Mouse (Mus musculus) urinary bladder, postnatal 36 days (tissue): ENCODE results near the gene Fgfr2.
"Not testable (repeated sequence)": the region's sequence is repeated elsewhere in the genome, so short reads cannot be mapped to it uniquely, and the experiment has no call there.

ENCODE experiments used
- DNase-seq, 2 experiments: peaks; one replicate each; pipeline ENCODE4 v3.0.0; 2022; ENCODE audit warnings: low spot score in 2 of 2, mixed read lengths in 1 of 2

Gene Fgfr2

DNA sequence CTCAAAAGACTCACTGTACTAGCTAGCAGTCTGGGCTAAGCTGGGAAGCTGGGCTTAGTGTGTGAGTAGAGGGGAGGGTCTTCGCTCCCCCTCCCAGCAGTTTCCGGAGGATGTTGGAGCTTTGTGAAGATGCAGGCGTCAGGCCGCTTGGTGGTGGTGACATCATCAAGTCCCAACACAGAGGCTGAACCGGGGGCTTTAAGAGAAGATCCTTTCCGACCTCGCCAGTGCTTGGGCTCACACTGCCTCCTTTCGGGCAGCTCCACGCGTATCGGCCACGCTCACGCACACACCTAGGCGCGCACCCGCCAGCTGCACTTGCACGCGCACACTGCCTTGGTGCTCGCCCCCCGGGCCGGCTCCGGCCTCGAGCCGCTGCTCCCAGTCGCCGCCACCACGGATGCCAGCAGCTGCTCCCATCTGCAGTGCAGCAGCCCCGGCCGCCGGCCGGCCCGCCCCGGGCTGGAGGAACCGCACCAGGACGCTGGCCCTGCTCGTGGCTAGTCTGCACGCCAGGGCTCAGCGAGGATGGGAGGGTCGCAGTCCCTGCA, 2430.7 kb downstream of the Fgfr2 start:
- peak in 1 of 2 experiments; percentile 33 for DNase-seq

DNA sequence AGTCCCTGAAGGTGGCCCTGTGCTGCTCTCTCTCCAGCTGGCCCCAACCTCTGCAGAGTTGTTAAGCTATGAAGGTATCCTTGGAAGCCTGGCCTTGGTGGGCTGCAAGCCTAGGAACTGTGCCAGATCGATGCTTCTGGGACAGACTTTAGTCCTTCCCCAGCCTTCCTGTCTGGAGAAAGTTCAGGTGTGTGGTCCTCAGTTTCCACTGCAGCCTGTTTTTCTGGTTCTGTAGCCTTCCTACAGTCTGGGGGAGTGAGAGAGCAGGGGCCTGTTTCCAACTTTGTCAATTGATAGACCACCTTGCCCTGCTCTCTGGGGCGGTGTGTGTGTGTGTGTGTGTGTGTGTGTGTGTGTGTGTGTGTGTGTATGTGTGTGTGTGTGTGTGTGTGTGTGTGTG, 2431.2 kb downstream of the Fgfr2 start:
- no peak for DNase-seq

DNA sequence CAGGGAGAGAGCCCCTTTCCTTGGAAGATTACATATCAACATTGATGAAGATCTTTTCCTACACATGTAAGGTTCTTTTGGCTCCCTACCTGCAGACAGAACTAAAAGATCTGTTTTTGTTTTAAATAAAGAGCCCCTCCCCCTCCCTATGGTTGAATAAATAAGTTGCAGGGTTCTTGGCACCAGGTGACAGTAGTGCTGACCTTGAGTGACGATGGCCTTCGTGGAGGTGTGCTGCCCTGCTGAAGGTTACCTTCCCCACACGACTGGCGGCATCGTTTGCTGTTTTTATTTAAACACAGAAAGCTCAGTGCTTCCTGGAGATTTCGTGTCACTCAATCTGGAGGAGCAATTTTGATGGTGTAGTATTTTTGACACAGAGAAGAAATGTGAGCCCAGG, 2432.3 kb downstream of the Fgfr2 start:
- DNase-seq = no peak

DNA sequence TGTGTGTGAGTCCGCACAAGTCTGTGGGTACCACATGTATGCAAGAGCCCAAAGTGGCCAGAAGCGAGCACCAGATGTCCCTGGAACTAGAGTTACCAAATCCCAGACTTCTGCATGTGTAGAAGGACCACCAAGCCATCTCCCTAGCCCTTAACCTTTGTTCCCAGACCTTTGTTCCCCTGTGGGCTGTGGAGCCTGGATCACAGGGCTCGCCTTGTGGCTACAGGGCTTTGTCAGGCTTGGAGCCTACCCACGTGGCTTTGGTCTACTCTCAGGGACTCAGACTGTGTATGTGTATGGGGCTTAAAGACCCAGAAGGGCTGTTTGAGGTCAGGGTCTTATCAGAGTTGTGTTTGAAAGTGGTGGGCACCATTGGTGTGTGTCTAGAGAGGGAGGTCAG, 2434.5 kb downstream of the Fgfr2 start:
- DNase-seq = no peak

DNA sequence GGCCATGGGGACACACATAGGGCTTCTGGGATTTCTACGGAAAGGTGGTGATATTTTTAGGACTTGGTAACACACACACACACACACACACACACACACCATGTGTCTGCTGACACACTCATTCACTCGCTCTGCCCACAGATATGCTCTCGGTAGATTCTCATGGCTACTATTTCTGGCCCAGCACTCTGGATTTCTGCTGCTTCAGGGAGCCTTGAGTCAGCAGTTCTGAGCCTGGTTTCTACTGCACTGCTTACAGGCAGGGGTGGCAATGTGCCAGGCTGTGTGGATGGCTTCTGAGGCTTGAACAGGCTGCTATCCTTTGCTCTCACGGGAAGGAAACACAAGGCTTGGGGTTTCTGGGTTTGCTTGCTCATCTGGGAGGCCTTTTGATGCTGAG, 2441.4 kb downstream of the Fgfr2 start:
- no peak for DNase-seq

DNA sequence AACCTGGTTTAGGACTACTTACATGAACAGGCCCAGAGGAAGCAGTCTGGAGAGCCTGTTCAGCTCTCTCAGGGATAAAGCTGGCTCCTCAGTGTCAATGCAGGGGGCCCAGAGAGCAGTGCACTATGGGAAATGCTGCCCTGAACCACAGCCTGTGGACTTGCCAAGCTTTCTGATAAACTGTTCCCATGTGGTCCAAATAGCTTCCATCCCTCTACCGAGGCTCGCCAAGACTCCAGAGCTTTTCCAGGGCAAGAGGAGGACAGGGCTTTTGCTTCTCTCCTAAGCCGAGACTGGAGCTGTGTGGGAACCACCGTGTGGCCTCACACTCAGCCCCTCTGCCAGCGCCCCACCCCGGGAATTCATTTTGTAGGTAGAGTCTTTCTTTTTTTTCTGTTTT, 2444.7 kb downstream of the Fgfr2 start:
- DNase-seq = no peak

DNA sequence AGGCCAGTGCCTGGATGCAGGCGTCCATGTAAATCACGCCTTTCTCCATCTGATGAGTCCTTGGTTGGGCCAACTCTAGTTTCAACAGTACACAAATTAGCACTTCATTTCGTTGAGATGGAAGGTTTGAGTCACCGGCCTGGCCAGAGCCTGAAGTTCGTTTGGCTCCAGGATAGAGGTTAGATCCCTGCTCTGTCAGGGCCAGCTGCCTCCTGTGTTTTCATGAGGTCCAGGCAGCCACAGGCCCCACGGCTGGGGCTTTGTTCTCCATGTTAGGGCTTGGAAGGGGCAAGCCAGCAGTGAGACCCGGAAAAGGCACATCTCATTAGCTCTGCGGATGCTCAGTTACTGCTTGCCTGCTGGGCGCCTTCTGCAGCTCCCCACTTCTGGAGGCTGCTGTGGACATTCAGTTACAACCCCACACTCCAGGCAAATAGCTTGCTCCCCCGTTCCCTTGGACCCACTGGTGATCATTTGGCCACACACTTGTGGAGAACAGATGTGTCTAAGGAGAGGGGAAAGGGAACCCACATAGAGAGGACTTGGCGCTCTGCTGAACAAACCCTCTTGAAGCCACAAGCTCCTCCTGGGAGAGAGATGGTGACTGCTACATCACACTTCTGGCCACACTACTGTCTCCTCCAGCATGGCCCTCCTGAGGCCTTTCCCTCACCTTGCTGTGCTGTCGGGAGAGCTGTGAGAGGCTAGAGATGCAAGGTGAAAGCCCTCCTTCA, 2445.4 kb downstream of the Fgfr2 start:
- no peak for DNase-seq

DNA sequence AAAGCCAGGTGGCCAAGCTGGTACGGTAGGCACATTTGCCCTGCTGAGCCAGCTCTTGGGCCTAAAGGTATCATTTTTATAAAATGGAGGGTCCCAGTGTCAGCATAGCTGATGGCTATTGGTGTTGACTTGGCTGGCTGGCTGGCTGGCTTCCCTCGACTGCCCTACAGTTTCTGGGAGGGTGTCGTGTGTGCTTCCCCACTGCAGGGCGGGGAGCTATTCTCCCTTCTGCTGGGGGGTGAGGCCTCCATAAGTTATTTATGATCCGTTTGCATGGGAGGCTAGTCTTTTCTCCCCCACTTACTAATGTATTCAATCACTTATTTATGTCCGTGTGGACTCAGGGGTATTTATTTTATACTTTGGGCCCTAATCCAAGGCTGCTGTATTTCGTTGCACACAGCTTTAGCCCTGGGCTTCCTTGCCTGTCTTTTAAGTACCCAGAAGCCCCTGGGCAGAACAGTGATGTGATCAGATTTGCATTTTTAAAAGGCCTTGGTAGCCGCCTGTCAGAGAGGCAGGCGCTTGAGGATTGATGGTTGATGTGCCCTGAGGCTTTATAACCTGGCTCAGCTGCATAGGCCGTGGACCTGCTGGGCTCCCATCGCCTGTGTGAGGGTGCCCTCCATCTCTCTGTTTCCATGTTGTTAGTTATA, 2446.1 kb downstream of the Fgfr2 start:
- DNase-seq = no peak

DNA sequence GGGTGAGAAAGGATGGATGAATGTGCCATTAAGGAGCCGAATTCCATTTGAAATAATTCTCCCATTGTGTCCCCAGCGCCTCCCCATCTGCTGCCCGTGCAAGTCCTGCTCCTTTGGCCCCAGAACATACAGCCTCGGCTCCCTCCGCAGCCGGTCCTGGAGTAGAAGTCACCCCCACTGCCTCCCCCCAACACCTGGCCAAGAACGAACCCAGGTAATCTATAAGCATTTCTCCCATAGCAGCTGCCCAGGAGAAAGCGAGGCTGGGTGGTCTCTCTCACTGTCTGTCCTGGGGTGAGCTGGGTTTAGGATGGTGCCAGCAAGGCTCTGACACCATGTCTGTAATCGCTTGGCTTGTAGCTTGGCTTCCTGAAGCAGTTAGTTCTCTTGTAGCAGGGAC, 2448.6 kb downstream of the Fgfr2 start:
- no peak for DNase-seq

DNA sequence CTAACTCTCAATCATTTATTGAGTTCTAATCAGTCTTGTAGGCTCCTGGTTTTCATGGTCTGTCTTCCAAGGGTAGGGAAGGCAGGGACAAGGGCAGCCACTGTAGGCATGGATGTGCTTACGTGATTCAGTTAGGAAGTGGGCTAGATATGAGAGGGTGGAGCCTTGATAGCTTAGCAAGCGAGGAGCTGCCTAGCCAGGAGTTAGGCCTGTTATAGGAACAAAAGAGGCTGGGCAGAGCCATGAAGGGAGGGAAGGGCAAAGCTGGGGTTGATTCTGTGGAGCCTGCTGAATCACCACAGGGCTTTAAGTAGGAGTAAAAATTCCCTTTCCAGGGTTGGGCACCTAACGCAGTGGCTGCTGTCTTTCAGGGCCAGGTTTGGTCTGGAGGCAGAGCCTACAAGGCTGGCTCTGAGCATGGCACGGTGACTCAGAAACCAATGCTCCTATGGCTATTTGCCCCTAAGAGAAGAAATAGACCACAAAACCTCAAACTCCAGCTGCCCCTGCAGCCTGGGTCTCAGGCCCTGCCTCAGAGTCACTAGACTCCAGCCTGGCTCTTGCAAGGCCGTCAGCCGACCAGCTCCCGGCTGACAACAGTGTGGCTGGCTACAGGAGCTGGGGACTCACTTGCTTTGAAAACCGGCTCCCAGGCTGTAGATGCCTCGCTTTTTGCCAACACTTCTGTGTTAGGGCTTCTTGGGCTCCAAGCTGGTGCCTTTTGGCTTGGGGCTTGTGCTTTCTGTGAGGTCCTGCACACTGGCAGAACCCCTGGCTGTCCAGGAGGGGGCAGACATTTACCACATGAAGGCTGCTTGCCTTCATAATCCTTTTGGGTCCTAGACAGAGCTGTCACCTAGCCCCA, 2449.7 kb downstream of the Fgfr2 start:
- DNase-seq = no peak

DNA sequence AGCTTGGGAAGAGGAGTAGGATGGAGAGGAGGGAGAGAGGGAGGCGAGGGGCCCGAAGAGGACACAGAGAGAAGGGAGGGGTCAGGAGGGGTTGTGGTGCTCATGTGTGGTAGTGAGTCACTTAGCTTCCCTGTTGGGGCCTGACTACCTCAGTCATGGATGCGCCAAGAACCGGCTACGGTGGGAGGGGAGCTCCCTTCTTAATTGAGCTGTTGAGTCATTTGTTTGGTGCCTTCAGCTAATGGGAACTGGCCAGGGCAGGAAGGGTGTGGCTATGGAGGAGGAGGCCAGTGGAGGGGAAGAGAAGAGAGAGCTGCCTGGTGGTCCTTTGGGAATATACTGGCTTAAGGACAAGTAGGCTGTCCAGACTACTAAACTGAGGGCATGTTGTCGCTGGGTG, 2451.8 kb downstream of the Fgfr2 start:
- peak; percentile 53 to 81 for DNase-seq

DNA sequence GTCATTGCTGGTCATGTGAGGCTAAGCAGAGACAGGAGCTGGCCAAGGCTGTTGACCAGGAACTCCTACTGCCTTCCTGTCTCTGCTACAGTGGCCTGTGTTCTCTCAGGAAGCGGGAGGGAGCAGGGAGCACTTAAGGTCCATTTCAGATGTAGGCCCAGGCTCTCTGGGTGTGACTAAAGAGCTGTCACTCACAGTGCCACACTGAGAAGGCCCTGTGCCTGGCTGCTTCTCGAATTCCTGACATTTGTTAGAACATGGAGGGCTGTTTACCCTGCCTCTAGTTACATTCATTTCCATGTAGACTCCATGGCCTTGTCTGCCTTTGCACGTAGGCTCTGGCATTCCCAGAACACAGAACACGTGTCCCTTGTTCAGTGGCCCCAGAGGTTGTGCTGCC, 2452.8 kb downstream of the Fgfr2 start:
- DNase-seq = no peak

DNA sequence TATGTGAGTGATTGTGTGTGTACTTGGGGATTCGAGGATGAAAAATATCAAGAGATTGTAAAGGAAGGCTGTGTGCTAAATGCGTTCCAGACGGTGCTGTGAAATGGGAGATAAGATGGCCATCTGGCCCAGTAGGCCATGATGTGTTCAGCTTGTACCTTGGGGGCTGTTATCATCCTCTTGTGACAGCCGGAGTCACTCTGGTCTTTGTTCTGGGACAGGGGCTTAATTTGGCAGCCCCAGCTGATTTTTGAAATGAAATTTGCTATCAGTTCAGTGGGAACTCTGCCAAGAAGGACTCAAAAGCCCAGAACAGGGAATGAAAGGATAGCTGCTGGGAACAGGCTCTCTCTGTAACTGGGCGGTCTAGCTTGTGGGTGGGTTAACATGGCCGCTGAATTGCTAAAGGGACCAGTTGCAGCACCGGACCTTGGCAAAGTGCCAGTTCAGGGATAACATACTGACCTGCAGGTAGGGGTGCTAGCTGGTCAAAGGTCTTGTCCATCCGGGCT, 2453.7 kb downstream of the Fgfr2 start:
- no peak for DNase-seq

DNA sequence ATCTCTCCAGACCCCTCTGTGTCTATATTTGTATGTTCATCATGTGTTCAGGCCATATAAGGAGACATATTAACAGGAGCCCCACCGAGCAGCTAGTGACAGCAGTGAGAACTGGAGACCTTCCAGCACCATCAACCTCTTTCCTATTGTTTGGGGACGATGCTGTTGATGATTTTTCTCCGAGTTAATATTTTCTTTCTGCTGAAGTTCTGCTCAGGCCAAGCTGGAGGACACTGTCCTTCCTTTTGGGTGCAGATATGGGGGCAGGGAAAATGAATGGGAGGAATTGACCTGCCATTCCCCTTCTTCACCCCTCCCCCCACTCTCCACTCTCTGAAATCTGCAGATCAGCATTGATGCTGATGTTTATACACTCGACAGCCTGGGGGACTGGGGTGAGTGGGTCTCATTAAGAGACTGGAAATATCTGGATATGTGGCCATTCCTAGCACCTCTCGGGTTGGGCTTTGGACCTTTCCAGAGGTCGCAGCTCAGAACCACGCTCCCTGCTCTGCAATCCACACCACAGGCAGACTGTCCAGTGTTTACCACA, 2454.3 kb downstream of the Fgfr2 start:
- DNase-seq = no peak

DNA sequence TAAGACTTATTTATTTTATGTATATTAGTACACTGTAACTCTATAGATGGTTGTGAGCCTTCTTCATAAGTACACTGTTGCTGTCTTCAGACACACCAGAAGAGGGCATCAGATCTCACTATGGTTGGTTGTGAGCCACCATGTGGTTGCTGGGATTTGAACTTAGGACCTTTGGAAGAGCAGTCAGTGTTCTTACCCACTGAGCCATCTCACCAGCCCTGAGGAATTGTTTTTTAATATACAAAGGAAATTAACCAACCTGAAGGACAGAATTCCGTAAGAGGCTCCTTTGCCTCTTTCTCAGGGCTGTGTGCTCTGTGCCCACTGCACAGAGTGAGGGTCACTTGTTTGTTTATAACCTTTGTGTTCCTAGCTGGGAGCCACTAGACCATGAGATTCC, 2455.1 kb downstream of the Fgfr2 start:
- DNase-seq = not testable (repeated sequence)

DNA sequence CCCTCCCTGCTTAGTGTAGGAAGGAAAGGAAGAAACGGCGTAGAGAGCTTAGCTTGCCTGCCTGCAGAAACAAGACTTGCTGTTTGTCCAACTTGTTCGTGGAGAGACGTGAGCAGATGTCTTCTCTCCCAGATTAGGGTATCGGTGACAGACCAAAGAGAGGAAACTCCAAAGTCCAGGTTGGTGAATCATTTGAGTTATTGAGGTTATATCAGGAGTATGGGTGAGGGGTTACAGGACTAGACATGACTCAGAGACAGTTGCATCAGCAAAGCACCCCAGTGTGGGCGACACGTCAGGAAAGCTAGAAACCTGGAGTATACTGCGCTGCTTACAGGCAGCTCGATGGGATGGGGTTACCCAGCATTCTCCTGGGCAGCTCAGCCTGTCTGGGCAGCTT, 2457.8 kb downstream of the Fgfr2 start:
- DNase-seq = no peak

DNA sequence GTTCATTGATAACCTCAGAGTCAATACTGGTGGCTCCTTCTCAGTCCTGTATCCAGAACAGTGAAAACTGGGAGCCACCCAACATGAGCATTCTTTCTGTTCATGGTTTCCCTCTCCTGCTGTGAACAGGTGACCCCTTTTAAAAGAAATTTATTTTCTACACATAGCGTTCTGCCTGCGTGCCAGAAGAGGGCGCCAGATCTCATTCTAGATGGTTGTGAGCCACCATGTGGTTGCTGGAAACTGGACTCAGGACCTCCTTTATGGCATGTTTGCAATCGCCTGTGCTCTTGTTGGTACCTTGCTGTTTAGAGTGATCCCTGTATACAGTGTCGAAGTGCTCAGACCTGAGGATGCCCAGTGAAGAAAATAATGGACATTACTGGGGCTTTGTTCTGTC, 2458.5 kb downstream of the Fgfr2 start:
- DNase-seq = no peak

DNA sequence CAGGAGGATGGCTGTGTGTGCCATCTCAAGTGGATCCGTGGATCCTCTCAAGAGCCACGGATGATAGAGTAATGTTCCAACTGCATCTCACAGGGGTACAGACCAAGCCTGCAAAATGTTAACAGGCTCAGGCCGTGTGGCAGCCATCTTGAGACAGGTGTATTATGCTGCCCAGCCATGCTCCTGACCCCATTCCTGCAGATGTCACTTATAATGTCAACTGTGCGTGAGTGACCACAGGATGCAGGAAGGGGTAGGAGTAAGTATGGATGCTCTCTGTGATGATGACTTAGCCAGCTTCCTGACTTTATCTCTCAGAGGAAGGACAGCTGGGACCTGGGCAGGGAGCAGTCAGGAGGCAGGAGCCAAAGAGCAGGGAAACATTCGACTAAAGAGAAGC, 2459.1 kb downstream of the Fgfr2 start:
- no peak for DNase-seq

DNA sequence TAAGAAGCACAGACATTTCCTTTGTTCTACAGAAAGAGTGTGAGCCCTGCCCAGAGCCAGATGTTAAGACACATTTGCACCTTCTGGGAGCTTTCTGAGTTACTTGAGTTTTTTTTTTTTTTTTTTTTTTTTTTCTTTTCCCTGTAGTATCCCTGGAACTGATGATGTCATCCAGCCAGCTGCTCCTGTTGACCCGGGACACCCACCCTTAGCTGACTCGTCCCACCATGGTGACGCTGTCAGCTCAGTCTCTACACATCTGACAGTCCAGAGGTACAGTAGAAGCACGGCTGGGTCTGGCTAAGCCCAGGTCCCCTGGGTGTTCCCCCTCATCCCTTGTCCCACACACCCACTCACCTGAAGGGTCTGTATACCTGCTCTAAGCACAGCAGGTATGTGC, 2460.3 kb downstream of the Fgfr2 start:
- DNase-seq = no peak

DNA sequence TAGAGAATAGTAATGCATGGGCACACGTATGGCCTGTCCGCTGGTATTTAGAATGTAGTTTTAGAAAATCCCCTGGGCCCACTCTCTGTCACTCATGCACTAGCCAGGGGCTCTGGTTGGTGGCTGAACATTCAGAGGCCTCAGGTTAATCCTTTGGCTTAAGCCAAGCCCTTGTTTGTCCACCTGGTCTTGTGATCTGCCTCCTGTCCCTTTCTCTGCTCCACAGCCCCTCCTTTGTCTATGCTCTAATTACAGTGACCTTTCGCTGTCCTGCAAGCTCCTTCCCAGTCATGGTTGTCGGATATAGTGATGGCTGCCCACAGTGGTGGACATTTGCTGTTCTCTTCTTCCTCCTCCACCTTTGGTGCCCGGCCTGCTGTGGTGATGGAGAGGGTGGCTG, 2460.9 kb downstream of the Fgfr2 start:
- no peak for DNase-seq

DNA sequence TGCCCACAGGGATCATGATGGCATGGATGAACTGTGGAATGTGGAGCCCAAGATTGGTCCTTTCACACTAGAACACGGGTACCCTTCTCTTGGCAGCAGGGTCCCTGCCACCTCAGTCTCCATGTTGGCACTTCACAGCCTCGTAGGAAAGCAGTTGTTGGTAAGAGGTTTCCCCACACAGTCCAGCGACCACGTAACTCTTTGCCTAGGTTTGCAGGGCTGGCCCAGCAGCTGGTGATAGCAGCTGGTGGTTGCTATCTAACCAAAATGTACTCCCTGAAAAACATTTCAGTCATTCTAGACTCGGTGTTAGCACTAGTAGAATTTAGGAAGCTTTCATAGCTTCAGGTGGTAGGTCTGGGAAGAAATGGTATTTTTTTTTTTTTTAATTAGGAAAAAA, 2464.0 kb downstream of the Fgfr2 start:
- DNase-seq = no peak

DNA sequence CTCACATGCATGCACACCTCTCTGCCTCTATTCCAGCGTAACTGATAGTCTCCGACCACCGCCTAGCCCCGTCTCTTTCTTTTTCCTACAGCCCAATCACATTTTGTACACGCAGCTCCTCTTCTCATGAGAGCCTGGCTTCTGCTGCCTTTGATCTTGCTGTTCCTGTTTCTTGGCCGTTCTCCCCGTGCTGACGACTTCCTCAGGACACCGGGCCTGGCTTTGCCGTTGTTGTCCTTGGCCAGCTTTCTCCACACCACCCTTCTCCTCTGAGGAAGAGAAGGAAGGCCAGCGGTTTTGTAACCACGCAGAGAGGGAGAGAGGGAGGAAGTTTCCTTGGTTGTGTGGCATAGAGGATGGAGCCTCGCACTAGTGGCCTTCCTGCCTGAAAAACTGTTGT, 2465.4 kb downstream of the Fgfr2 start:
- peak; percentile 46 to 78 for DNase-seq
